Mouse (Mus musculus) heart, embryonic 13.5 days (tissue): ENCODE measurements at regions not wholly inside any gene's neighbourhood (a gene's known extent, or its start where the extent isn't known, plus 50 kb on each side); places are given as distances from the start of the nearest gene placed in this dataset. TPM values are rescaled to one million over a fixed set of nuclear protein-coding genes. Genes with fewer than 3 reads are reported as not detected.

ENCODE experiments used
- microRNA-seq: library from miRNA; unstranded; fragments of <30 nt; microRNA quantifications from one replicate; pipeline ENCODE4, GENCODE M21; 2016

Small RNA genes in the stretch of these regions (microRNA-seq; reads per million reads assigned to microRNA genes)
- not detected for gene Gm44361
